Mouse (Mus musculus) urinary bladder, postnatal 14 days (tissue): ENCODE results near the gene Ssr2.
"Not testable (repeated sequence)": the region's sequence is repeated elsewhere in the genome, so short reads cannot be mapped to it uniquely, and the experiment has no call there.

Experiments
- DNase-seq: peaks from one replicate; pipeline ENCODE4 v3.0.0; 2021; ENCODE audit warnings: low spot score

Gene Ssr2

DNA sequence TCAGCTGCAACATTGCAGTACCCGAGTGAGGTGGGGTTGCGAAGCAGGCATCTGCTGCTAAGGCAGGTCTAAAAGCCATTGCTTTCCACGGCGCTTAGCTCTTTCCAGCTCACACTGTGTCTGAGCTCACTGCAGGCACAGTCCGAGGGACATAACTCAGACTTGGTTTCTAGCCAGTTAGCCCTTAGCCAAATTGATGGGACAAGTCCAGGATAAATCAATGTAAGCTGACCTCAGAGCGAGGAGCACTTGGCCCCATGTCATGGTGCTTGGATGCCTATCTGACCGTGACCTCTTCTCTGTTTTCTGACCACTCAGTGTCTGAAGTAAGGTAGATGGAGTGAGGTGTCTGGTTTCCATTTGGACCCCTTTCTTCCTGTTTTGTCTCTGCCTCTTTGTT lies 11.7 kb upstream of the Ssr2 start:
- DNase-seq, result no peak

DNA sequence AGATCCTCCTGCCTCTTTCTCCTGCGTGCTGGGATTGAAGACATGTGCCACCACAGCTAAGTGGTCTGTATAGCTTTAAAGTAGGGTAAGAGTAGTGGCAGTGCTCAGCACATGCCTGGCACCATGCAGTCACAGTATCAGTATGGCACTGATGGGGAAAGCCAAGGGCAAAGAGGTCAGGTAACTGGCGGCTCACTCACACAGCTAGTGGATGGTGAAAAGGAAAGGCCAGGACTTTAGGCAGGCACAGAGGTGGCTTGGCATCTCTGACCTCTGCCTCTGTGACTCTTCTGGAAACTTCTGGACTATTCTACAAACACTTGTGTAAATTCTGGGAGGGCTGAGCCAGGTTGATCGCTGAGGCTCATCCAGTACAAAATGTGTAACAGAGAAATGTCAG lies 9.6 kb upstream of the Ssr2 start:
- no peak for DNase-seq

DNA sequence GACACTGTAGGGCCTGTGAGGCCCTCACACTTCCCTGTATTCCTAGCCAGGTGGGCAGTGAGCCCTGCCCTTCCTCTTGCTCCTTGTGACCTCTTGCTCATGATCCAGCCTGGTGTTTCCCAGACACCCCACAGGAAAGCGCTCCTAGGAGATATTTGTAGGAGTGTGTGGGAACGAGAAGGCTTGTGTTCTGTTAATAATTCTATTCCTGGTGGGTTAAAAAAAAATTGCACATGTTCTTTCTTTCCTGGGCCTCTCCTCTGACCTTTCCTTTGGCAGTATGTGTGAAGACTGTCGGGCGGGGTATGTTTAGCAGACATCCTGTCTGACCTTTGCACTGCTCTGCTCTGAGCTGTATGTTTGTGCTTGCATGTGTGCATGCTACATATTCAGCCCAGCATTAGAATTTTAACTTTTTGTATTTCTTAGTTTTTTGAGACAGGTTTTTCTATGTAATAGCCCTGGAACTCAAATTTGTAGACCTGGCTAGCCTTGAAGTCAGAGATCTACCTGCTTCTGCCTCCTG lies 9.1 kb upstream of the Ssr2 start:
- DNase-seq, result no peak

DNA sequence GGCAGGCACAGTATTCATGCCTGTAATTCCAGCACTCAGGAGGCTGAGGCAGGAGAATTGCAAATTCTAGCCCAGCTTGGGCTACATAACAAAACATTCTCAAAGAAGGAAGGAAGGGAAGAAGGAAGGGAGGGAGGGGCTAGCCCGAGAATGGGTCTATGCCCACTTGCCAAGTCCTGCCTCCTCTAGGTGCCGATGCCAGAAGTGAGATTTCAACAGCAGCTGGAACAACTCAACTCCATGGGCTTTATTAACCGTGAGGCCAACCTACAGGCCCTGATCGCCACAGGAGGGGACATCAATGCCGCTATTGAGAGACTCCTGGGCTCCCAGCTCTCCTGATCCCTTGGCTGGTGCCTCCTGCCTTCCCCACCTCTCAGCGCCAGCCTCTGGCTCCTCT lies 7.8 kb upstream of the Ssr2 start:
- no peak for DNase-seq

DNA sequence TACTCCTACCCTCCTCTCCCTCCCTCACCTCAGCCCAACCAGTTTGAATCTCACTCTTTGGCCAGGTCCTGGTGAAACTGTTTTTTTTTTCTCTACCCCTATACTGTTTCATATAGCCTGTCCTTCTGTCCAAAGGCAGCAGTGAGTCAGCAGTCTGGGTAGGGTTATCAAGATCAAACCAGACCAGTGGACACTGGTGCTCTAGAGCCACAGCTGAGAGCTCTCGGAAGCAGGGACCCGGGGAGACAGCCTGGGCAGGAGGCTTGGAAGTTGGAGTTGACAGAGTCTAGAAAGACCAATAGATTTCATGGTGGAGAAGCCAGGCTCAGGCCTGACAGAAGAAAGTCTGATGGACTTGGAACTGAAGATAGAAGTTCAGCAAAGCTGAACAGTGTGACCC lies 7.1 kb upstream of the Ssr2 start:
- no peak for DNase-seq

DNA sequence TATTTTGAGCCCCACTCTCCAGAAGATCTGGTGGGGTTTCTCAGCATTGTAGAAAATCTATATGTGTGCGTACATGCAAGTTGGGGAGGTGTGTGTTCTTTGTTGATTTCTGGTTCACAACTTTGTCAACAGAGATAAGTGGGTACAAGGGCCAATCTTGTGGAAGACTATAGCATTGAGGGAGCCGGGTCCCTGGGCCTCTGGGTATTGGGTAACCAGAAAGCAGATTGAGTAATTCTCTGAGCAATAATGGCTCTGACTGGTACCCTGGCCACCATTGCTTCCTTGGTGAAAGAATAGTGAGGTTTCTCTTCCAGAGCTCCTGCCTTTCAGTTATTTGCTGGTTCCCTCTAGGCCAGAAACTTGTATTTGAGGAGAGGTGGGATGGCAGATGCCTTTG lies 6.6 kb upstream of the Ssr2 start:
- DNase-seq, result no peak

DNA sequence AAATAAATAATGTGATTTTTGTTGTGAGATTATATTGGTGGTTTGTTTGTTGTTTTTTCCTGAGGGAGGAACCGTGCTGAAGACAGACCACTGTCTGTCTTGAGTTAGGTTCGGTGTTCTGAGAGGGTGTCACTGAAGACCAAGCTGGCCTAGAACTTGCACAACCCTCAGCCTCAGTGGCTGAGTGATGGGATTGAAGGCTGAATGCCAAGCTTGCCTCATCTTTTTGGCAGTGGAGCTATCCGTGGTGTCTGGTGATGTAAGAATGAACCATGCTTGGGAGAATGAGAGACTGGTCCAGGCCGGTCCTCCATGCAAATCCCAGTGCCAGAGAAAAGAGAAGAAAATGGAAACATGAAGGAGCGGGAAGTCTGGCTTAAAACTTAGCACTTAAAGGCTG lies 6.0 kb upstream of the Ssr2 start:
- DNase-seq, result no peak

DNA sequence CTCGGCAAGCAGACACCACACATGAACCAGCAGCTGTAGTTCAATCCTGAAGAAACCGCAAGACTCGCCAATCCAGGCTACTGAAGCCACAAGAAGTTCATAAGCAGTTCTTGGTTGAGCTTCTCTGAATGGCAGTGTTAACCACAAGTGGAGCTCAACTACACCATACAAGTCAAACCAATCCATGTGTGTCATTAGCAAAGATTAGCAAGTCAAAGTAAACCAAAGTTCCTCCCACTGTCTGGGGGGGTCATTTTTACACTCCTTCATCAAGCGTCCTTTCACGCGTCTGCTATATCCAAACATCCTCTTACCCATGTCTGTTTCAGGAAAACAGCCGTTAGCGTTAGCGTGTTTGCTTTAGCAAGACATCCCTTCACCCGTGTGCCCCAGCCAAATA lies 5.3 kb upstream of the Ssr2 start:
- no peak for DNase-seq

DNA sequence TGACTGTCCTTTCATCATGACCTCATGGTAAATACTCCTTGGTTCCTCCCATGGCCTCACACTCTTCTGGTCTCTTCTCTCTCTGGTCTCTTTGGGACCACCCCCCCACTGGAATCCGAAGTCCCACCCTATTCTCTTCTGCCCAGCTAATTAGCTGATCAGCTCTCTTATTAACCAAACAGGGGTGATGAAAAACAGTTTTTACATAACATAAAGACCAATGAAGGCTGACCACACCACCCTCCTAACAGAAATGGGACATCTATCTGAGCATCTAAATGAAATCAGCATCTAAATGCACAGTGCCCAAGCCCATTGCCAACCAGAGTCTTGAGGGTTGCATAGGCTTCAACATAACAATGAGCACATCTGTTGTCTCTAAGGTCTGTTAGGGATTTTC lies 3.8 kb upstream of the Ssr2 start:
- no peak for DNase-seq

DNA sequence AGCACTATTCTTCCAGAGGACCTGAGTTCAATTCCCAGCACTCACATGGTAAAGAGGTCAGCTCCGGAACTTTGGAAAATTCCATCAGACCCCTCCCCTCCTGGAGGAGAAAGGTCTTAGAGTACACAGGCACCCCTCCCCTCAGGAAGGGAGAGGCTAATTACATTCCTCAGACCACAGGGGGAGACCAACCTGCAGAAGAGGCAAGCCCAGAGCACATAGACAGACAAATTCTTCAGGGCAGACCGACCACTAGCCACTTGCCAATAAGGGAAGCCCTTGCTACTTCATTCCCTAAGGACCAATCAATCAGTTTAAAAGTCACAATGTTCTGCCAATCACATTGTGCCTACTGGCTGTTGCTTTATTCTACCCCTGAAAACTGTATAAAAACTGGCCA lies 2.8 kb upstream of the Ssr2 start:
- no peak for DNase-seq

DNA sequence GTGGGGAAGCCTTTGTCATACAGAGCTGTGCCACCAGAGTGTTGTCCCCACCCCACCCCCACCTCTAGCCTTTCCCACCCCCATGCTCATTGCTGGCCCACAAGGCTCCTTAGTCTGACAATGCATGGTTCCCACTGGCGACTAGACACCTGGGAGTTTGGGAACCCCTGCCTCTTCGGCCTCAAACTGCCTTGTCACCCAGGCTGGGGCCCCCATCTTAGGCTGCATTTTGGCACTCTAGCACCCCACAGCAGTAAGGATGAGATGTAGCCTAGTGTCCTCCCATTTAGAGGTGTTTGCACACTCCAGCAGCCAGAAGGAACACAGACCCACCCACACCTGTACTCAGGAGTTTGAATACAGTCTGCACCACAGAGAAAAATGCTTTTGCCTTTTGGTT lies 1.9 kb upstream of the Ssr2 start:
- DNase-seq, result no peak

DNA sequence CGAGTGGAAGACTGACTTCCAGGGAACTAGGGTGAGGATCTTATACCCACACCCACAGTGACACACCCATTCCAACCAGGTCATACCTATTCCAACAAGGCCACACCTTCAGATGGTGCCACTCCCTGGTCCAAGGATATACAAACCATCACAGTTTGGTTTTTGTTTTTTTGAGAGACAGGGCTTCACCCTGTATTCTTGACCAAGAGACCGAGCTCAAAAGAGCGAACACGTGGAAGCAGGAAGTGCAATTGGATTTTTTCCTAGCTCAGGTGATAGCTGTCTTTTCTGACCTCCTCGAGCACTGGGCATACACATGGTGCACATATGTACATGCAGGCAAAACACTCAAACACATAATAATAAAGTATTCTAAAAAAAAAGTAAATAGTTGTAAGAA lies 2.2 kb downstream of the Ssr2 start:
- DNase-seq, result not testable (repeated sequence)

DNA sequence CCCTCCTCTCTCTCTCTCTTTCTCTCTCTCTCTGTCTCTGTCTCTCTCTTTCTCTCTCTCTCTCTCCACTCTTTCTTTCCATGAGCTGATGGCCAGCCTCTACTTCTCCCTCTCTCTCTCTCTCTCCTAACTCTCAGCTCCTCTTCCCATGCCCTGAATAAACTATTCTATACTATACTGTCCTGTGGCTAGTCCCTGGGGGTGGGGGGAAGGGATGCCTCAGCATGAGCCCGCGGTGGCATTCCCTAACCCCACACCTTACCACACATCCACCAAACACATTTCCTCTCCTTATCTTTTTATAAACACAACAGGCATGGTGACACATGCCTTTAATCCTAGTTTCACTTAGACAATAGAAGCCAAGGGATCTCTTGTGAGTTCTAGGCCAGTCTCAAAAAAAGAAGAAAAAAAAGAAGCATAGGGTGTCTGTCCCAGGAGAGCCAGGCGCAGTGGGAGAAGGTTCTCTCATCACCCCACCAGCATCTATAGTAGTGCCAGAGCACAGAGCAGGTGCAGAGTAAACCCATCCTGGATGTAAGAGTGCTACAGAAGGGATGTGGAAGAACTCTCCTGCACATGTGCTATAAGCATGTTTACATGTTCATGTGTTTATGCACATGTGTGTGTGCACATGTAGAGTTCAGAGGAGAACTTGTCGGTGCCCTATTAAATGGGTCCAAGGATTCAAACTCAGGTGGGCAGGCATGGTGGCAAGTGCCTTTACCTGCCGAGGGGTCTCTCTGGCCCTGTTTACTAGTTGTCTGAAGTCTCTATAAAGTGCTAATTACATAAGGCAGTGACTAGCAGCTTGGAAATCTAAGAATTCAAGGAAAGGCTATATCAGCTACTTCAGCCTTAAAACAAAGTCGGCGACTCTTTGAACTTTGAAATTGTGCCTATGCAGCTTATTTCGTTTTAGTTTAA lies 3.1 kb downstream of the Ssr2 start:
- no peak for DNase-seq

DNA sequence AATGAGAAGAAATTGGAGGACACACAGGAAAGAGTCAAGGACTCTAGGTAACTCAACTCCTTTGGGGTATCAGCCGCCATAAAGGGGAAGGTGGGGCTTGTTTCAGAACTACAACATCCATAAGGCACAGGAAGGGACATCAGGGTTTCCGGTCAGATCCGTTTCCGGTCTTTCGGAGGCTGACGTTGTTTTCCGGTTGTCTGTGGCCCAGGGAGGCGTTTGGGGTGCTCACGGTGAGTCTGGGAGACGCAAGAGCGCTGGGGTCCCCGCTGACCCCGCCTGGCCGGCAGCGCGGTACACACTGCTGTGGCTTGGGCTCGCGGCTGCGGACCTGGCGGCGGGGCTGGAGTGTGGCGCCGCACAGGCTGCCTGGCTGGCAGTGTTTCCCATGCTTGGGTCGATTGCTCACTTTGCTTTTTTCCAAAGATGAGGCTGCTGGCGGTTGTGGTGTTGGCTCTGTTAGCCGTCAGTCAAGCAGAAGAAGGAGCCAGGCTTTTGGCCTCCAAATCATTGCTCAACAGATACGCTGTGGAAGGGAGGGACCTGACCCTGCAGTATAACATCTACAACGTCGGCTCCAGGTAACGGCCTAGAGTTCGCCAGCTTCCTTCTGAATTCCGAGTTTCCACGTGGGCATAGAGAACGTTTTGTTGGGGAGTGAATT lies 3.9 kb downstream of the Ssr2 start:
- peak; percentile 79 for DNase-seq

DNA sequence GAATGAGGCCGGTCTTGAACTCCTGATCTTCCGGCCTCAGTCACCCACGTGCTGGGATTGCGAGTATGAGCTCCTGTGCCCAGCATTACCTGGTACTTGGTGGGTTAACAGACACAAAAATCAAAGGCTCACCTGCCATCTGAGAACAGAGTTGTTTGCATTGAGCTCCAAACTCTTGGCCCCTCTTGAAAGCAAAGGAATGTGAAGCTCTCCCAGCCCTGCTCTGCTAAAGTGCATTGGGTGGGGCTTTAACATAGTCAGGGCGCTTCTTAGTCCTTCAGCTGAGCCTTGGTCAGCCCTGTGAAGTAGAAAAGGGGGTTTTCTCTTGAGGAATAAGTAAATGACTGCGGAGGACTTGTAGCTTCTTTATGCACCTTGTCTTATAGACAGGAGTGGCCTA lies 10.1 kb downstream of the Ssr2 start:
- DNase-seq, result no peak

DNA sequence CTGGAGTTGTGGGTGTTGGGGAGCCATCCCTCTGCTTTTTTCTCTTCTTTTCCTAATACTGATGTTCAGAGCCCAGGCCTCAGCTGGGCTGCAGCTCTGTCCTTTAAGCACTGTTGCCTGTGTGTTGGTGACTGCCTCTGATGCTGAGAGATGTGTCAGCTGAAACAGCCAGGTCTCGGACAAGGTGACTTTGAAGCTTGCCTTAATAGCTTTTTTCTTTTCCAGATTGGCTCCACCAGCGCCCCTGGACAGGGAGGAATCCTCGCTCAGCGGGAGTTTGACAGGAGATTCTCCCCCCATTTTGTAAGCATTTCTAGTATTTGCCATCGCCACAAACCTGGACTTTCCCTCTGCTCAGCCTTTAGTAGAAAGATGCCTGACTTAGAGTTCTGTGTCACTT lies 11.0 kb downstream of the Ssr2 start:
- no peak for DNase-seq

DNA sequence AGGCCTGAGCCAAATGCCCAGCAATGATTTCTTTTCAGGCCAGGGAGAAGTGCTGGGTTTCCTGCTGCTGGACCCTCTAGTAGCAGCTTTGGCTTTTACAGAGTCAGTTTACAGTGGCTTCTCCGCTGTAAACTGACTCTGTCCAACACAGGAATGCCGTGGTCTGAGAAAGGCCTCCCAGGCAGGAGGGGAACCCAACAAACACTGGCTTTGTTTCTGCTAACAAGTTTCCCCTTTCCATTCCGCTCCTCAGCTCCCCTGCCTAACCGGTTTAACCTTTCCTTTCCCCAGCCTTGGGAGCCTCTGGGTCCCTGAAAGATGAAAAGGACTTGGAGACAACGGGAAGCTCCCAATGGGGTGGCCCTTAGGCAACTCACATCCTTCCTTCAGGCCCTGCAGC lies 14.6 kb downstream of the Ssr2 start:
- DNase-seq, result no peak

DNA sequence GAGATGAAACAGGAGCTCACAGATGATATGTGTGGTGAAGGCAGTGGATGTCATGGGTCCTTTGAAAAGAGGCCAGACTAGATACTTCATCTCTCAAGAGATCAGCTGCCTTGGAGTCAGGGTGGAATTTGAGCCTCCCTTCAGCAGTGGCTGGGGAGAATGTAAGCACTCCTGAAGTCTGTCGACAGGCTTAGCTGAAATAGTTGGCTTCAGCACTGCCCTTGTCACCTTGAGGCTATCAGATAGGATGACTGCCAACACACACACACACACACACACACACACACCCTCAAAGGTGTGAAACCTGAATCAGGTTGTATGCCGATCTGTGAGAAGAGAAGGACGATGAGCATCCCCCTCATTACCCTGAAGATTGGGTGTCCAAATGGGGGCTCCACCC lies 15.4 kb downstream of the Ssr2 start:
- DNase-seq, result no peak

DNA sequence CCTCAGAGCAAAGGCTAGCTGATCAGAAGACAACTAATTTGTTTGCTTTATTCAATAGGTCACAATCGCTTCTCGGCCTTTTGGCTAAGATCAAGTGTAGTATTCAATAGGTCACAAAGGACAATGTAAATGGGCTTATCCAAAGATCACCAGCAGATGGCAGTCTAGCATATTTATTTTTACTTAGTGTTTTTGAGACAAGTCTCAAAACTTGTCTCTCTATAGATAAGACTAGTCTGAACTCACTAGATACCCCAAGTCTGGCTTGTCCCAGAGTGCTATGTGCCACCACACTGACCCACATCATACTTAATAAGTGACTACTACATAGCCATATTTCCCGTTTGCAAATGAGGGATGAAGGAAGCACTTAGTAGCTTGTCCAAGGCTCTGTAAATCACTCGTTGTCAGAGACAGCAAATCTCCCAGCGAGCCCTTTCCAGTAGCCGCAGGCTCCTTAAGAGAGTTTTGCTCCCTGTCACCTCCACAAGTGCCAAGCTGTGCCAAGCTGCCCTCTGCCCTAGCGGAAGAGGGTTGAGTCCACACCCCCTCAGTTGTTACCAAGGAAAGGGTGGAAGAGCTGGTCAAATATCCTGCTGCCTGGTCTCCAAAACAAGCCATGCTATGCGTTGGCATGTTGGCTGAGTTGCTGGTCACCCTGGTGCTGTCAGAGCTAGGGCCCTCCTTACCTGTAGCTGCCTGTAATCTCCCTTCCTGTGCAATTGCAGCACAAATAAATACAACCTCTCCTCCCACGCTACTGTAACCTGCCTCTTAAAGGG lies 16.5 kb downstream of the Ssr2 start:
- peak; percentile 58 for DNase-seq

DNA sequence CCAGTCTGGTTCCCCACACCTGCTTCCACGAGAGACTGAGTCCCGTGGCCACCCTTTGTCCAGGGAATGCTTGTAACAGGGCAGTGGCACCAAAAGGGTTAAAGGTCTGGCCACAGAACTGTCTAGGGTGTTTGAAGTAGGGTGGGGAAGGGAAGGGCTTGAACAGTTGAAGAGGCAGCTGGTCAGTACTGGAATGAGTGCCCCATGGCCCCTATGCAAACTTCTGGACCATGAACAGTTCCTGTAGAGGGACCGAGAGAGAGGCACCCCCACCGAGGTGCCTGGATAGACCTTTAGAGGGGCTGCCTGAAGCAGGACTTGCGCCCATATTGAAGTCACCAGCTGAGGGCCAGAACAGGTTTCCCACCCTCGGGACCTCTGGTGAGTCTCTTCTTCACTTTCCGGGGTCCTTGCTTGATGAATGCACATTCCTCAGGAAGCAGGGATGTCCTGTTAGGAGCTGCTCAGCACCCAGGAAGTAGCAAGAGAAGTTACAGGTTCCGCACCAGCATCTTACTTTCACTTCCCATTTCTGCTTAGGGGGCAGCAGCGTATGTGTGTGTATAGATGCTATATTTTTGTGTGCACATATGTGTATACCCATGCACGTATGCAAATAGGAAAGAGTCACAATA lies 17.4 kb downstream of the Ssr2 start:
- DNase-seq, result no peak

DNA sequence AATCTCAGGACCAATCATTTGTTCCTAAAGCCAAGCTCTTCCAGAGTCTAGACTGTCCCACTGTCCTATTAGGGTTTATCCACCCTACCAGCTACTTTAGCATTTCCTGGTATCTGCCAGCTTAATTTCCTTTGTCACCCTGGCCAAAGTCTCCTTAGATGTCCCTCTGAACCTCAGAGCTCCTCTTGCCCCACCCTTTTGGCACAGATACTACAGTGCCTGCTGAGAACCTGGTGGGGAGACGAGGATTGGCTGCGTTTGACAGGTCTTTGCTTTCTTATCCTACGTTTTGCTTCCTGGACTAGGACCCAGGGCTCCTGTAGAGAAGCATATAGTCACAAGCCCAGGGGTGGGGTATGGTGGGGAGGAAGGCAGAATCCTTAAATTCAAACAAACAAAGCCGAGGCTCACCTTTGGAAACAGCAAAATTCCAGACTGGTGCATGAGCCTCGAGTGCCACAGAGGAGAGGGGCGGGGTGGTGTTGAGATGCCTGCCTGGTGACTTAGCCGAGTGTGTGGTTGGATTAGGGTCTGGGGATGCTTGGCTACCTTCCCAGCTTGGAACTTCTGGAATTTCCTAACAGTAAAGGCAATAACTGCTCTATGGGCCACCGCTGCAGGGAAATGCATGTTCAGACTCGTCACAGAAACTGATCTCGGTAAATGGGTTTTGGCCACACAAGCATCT lies 18.4 kb downstream of the Ssr2 start:
- DNase-seq, result no peak

DNA sequence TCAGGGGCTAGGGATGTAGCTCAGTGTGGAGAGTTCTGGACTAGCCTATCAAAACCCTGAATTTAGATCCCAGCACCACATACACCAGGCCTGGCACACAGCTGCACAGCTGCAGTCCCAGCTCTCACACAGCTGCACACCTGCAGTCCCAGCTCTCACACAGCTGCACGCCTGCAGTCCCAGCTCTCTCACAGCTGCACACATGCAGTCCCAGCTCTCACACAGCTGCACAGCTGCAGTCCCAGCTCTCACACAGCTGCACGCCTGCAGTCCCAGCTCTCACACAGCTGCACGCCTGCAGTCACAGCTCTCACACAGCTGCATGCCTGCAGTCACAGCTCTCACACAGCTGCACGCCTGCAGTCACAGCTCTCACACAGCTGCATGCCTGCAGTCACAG lies 20.9 kb downstream of the Ssr2 start:
- not testable (repeated sequence) for DNase-seq
